Mouse (Mus musculus): ENCODE results near the gene Ruvbl2. TPM values are rescaled to one million over a fixed set of nuclear protein-coding genes. Genes with fewer than 3 reads are reported as not detected.
A peak's percentile ranks its signal among the peaks of the same experiment; 100 is the strongest.
"Not testable (repeated sequence)": the region's sequence is repeated elsewhere in the genome, so short reads cannot be mapped to it uniquely, and the experiment has no call there.

Ruvbl2 gene
- polyA plus RNA-seq, 1 experiment from 2014 or later: 104 TPM

DNA sequence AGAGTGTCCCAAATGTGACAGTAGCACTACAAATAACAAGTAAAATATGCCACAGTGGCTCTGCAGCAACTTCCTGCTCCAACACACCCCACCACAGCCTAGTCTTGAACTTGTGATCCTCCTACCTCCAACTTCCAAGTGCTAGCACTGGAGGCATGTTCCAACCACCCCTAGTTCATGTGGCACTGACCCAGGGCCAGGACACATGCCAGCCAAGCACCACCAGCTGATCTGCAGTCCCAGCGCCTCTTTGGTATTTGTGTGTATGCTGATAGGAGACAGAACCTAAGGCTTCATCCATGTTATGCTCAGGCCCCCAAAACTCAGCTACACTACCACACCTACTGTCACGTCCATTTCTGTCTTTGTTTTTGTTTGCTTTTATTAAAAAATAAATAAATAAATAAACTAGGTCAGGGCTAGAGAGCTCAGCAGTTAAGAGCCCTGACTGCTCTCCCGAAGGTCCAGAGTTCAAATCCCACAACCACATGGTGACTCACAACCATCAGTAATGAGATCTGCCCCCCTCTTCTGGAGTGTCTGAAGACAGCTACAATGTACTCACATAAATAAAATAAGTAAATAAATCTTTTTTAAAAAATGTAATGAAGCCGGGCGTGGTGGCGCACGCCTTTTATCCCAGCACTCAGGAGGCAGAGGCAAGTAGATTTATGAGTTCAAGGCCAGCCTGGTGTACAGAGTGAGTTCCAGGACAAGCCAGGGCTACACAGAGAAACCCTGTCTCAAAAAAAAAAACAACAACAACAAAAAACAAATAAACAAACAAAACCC is 26.3 kb upstream of the Ruvbl2 start:
- peaks cover 13% of the 10 kb centered on the region; the same call in 1 of the 2 replicates for H3K36me3 ChIP-seq (ENCODE audit: control insufficient read depth, insufficient read depth, low read length)
- no peaks in the 10 kb centered on the region for H3K27me3 ChIP-seq (ENCODE audit: control insufficient read depth, insufficient read depth, low read length)
- no peak overlapping the region for H3K27ac ChIP-seq (ENCODE audit: low read depth, low read length)
- no peak for ATAC-seq (replicated peaks; ENCODE audit: insufficient number of reproducible peaks, low FRiP score, low TSS enrichment)
- H3K9me3 ChIP-seq (replicated peaks; ENCODE audit: control insufficient read depth, low read length): no peaks in the 10 kb centered on the region
- peaks cover 20% of the 10 kb centered on the region for H3K4me1 ChIP-seq (ENCODE audit: control insufficient read depth, insufficient read depth, low read length)
- 95% methylated on average over 7 of the region's 7 CpGs for WGBS (ENCODE audit: insufficient replicate concordance)
- H3K4me2 ChIP-seq: no peak overlapping the region
- H3K4me3 ChIP-seq (ENCODE audit: low read depth, low read length): no peak overlapping the region
- H3K9ac ChIP-seq (ENCODE audit: low read depth, low read length): no peak overlapping the region

DNA sequence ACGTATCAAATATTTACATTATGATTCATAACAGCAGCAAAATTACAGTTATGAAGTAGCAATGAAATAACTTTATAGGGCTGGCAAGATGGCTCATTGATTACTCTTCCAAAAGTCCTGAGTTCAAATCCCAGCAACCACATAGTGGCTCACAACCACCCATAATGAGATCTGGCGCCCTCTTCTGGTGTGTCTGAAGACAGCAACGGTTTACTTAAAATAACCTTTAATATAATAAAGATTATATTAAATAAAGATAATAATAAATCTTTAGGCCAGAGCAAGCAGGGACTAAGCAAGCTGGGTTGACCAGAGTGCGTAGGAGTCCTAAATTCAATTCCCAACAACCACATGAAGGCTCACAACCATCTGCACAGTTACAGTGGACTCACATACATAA is 25.0 kb upstream of the Ruvbl2 start:
- H3K9me3 ChIP-seq (replicated peaks; ENCODE audit: control insufficient read depth, low read length); H3K9ac ChIP-seq (ENCODE audit: low read depth, low read length); H3K4me3 ChIP-seq (ENCODE audit: low read depth, low read length); ATAC-seq (replicated peaks; ENCODE audit: insufficient number of reproducible peaks, low FRiP score, low TSS enrichment); H3K27me3 ChIP-seq (ENCODE audit: control insufficient read depth, insufficient read depth, low read length); H3K27ac ChIP-seq (ENCODE audit: low read depth, low read length); H3K4me2 ChIP-seq: not testable (repeated sequence)
- Histone ChIP-seq H3K36me3 (ENCODE audit: control insufficient read depth, insufficient read depth, low read length) (peaks cover 16% of the 10 kb centered on the region), H3K4me1 (ENCODE audit: control insufficient read depth, insufficient read depth, low read length) (peaks cover 23% of the 10 kb centered on the region)
- WGBS (ENCODE audit: insufficient replicate concordance): 84% methylated on average over 4 of the region's 4 CpGs

DNA sequence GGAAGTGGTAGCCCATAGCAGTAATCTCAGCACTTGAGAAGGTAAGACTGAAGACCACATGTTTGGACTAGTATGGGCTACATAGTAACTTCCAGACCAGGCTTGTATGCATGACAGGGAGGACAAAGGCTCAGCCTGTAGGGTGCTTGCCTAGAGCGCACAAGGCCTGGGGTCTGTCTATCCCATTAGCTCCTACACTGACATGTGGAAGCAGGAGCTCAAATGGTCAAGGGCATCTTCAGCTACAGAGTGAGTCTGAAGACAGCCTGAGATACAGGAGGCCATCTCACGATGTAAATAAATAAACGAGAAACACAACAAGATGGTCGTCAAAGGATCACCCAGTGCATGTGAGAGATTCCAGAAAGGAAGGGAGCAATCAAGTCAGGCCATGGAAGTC is 24.4 kb upstream of the Ruvbl2 start:
- no peak overlapping the region for H3K4me2 ChIP-seq
- peaks cover 28% of the 10 kb centered on the region for H3K4me1 ChIP-seq (ENCODE audit: control insufficient read depth, insufficient read depth, low read length)
- no peak overlapping the region for H3K4me3 ChIP-seq (ENCODE audit: low read depth, low read length)
- H3K27me3 ChIP-seq (ENCODE audit: control insufficient read depth, insufficient read depth, low read length): no peaks in the 10 kb centered on the region
- WGBS (ENCODE audit: insufficient replicate concordance): 82% methylated on average over 4 of the region's 4 CpGs
- H3K9me3 ChIP-seq (replicated peaks; ENCODE audit: control insufficient read depth, low read length): no peaks in the 10 kb centered on the region
- peaks cover 21% of the 10 kb centered on the region for H3K36me3 ChIP-seq (ENCODE audit: control insufficient read depth, insufficient read depth, low read length)
- no peak overlapping the region for H3K27ac ChIP-seq (ENCODE audit: low read depth, low read length)
- no peak for ATAC-seq (replicated peaks; ENCODE audit: insufficient number of reproducible peaks, low FRiP score, low TSS enrichment)
- no peak overlapping the region for H3K9ac ChIP-seq (ENCODE audit: low read depth, low read length)

DNA sequence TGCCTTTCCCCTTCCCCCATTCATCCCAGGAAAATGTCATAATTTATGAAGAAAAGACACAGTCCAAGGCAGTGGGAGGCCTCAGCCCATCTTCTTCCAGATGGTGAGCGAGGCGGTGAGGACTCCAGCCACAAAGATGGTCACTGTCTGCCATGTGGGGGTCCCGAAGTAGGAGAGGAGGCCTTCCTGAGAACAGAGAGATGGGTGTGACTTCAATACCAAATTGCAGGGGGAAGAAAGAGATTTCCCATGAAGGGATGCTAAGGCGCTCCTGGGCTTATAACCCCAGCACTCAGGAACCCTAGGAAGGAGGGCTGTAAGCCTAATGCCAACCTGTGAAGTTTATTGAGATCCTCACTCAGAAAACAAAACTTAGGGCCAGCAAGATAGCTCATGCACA is 23.9 kb upstream of the Ruvbl2 start:
- ATAC-seq (replicated peaks; ENCODE audit: insufficient number of reproducible peaks, low FRiP score, low TSS enrichment): no peak
- Histone ChIP-seq H3K36me3 (ENCODE audit: control insufficient read depth, insufficient read depth, low read length) (peaks cover 26% of the 10 kb centered on the region), H3K4me3 (ENCODE audit: low read depth, low read length) (no peak overlapping the region), H3K27me3 (ENCODE audit: control insufficient read depth, insufficient read depth, low read length) (no peaks in the 10 kb centered on the region), H3K9ac (ENCODE audit: low read depth, low read length) (0 out of 2 replicates have a peak overlapping the region, but pooled peaks have one; percentile 12), H3K9me3 (replicated peaks; ENCODE audit: control insufficient read depth, low read length) (no peaks in the 10 kb centered on the region), H3K27ac (ENCODE audit: low read depth, low read length) (0 out of 2 replicates have a peak overlapping the region, but pooled peaks have one; percentile 0), H3K4me2 (peak overlapping the region; percentile 20), H3K4me1 (ENCODE audit: control insufficient read depth, insufficient read depth, low read length) (peaks cover 34% of the 10 kb centered on the region)
- 90% methylated on average over 4 of the region's 4 CpGs for WGBS (ENCODE audit: insufficient replicate concordance)

DNA sequence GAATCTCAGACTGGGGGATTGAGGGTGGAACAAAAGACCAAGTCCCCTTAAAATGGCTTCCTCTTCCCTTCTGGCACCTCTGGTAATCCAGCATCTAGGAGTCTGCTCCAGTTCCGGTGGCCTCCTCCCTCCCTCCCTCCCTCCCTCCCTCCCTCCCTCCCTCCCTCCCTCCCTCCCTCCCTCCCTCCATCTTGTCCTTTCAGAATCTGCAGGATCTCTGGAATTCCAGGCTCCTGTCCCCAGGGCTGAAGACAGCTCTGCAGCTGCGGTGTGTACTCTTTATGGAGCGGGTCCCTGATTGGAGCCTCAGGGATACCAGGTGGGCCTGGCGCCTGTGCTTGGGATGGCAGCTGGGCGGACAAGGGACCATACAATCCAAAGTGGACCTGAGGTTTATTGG is 23.4 kb upstream of the Ruvbl2 start:
- Histone ChIP-seq H3K36me3 (ENCODE audit: control insufficient read depth, insufficient read depth, low read length) (peaks cover 26% of the 10 kb centered on the region), H3K4me3 (ENCODE audit: low read depth, low read length) (no peak overlapping the region)
- 62% methylated on average over 4 of the region's 5 CpGs for WGBS (ENCODE audit: insufficient replicate concordance)

DNA sequence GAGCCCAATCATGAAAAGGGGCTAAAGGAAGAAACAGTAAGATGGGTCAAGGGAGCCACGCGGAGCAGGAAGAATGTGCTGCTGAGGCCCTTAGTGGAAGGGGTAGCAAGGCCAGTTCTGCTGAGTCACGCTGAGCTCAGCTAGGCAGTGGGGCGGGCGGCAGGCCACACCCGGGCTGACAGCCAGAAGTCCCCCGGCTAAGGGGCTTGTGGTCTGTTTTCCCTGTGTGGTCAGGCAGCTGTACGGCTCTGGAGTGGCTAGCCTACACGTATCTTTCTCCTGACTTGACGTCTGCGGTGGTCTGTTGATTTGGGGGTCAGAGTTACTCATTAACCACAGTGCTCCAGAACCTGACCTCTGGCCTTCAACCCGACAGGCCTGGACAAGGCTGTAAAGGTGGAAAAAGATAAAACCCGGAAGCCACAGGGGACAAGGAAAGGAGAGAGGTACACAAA is 23.0 kb upstream of the Ruvbl2 start:
- H3K27me3 ChIP-seq (ENCODE audit: control insufficient read depth, insufficient read depth, low read length): no peaks in the 10 kb centered on the region
- H3K4me3 ChIP-seq (ENCODE audit: low read depth, low read length): 0 out of 2 replicates have a peak overlapping the region, but pooled peaks have one; percentile 13
- H3K36me3 ChIP-seq (ENCODE audit: control insufficient read depth, insufficient read depth, low read length): peaks cover 26% of the 10 kb centered on the region
- H3K27ac ChIP-seq (ENCODE audit: low read depth, low read length): peak overlapping the region; percentile 93
- WGBS (ENCODE audit: insufficient replicate concordance): 9% methylated on average over 13 of the region's 13 CpGs
- H3K4me1 ChIP-seq (ENCODE audit: control insufficient read depth, insufficient read depth, low read length): peaks cover 33% of the 10 kb centered on the region
- peak overlapping the region; percentile 70 for H3K9ac ChIP-seq (ENCODE audit: low read depth, low read length)
- ATAC-seq (replicated peaks; ENCODE audit: insufficient number of reproducible peaks, low FRiP score, low TSS enrichment): no peak
- peak overlapping the region; percentile 71 for H3K4me2 ChIP-seq
- no peaks in the 10 kb centered on the region for H3K9me3 ChIP-seq (replicated peaks; ENCODE audit: control insufficient read depth, low read length)

More for the DNA sequence above, 23.4 kb upstream of the Ruvbl2 start:
- H3K4me1 ChIP-seq (ENCODE audit: control insufficient read depth, insufficient read depth, low read length): peaks cover 36% of the 10 kb centered on the region
- H3K4me2 ChIP-seq: peak overlapping the region; percentile 71
- no peaks in the 10 kb centered on the region for H3K9me3 ChIP-seq (replicated peaks; ENCODE audit: control insufficient read depth, low read length)
- no peak for ATAC-seq (replicated peaks; ENCODE audit: insufficient number of reproducible peaks, low FRiP score, low TSS enrichment)
- H3K27me3 ChIP-seq (ENCODE audit: control insufficient read depth, insufficient read depth, low read length): no peaks in the 10 kb centered on the region
- H3K27ac ChIP-seq (ENCODE audit: low read depth, low read length): peak overlapping the region; percentile 93
- peak overlapping the region; percentile 70; the same call in 1 of the 2 replicates for H3K9ac ChIP-seq (ENCODE audit: low read depth, low read length)

DNA sequence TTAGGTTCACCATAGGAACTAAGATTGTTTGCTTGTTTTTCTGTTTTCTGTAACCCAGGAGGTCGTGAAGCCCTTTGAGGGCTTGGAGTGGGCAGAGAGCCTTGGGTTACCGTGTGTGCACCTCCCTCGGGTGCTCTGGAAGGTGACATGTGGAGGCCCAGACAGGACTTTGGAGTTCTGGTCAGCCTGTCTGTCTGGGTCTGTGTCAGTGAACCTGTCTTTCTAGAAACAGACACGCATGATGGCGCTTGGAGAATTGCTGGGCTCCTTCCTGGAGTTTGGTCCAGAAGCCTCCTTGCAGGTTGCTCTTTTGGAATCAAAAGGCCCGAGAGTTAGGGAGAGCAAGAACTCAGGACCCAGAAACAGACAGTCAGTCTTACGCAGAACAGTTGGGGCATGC is 22.5 kb upstream of the Ruvbl2 start:
- H3K36me3 ChIP-seq (ENCODE audit: control insufficient read depth, insufficient read depth, low read length): peaks cover 23% of the 10 kb centered on the region
- WGBS (ENCODE audit: insufficient replicate concordance): 63% methylated on average over 7 of the region's 7 CpGs
- H3K9ac ChIP-seq (ENCODE audit: low read depth, low read length): peak overlapping the region; percentile 70
- ATAC-seq (replicated peaks; ENCODE audit: insufficient number of reproducible peaks, low FRiP score, low TSS enrichment): no peak
- H3K4me2 ChIP-seq: peak overlapping the region; percentile 71
- H3K9me3 ChIP-seq (replicated peaks; ENCODE audit: control insufficient read depth, low read length): no peaks in the 10 kb centered on the region
- peaks cover 28% of the 10 kb centered on the region for H3K4me1 ChIP-seq (ENCODE audit: control insufficient read depth, insufficient read depth, low read length)
- H3K4me3 ChIP-seq (ENCODE audit: low read depth, low read length): peak overlapping the region; percentile 70
- H3K27ac ChIP-seq (ENCODE audit: low read depth, low read length): peak overlapping the region; percentile 93
- H3K27me3 ChIP-seq (ENCODE audit: control insufficient read depth, insufficient read depth, low read length): no peaks in the 10 kb centered on the region

DNA sequence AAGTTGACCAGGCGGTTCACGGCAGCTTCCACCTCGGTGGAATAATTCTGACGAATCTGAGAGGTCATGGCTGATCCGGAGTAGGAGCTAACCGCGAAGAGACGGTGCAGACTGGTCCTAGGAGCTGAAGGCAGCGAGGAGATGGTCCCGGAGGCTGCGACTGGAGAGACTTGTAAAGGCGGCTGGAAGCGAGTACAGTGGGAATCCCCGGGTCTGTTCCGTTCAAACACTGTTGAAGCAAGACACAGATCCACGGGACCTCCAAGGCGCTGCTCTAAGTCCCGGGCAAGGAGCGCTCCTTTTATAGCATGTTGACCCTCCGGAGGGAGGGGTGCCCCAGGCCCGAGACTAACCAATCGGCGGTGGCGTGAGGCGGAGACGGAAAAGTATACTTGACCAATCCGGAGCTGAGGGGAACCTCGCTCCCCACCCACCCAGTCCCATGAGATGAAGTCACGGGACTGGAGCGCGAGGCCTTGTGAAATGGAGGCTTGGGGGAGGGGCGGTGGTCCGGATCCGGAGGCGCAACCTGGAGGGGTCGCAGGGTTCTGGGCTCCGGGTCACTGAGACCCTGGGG is 21.8 kb upstream of the Ruvbl2 start, which contains the start of gene Ftl1:
Gene Ftl1, minus strand, starts transcription at position 321 of the 577 bp plus-strand sequence.
- Histone ChIP-seq H3K9ac (ENCODE audit: low read depth, low read length) (peak within 1 kb of the TSS; percentile 94), H3K27ac (ENCODE audit: low read depth, low read length) (peak within 1 kb of the TSS; percentile 93), H3K4me3 (ENCODE audit: low read depth, low read length) (peak within 1 kb of the TSS; percentile 70), H3K4me2 (peak within 1 kb of the TSS; percentile 80), H3K4me1 (ENCODE audit: control insufficient read depth, insufficient read depth, low read length) (peaks cover 27% of the 10 kb centered on the region), H3K36me3 (ENCODE audit: control insufficient read depth, insufficient read depth, low read length) (peaks cover 20% of the 10 kb centered on the region)
- H3K9me3 ChIP-seq (replicated peaks; ENCODE audit: control insufficient read depth, low read length); H3K27me3 ChIP-seq (ENCODE audit: control insufficient read depth, insufficient read depth, low read length): not testable (repeated sequence)
- peak; percentile 94 for ATAC-seq (replicated peaks; ENCODE audit: insufficient number of reproducible peaks, low FRiP score, low TSS enrichment)
- 0% methylated on average over 23 of the region's 37 CpGs for WGBS (ENCODE audit: insufficient replicate concordance)

All from heart, embryonic 11.5 days (tissue).